Mouse (Mus musculus) liver, postnatal 0 days (tissue): Measurements from ENCODE around the gene Fbxl2. TPM values are rescaled to one million over a fixed set of nuclear protein-coding genes. Genes with fewer than 3 reads are reported as not detected.

ENCODE experiments used
- ATAC-seq: fragments of 200-750 bp; cut with Nextera tagmentation; 2 replicates; pipeline ENCODE4 v1.8.0; 2017; ENCODE audit warnings: mild to moderate bottlenecking, moderate library complexity
- DNase-seq: peaks from one replicate; pipeline ENCODE4 v3.0.0-alpha.2; 2016
- H3K27ac ChIP-seq: fragments of 300-500 bp; sonication (generic); 2 replicates; pipeline ENCODE4 v1.5.1; 2014; ENCODE audit warnings: antibody characterized with exemption, moderate library complexity, mild to moderate bottlenecking, low read depth
- H3K27me3 ChIP-seq: fragments of 300-500 bp; sonication (generic); 2 replicates; pipeline ENCODE4 v1.6.1; 2014; ENCODE audit warnings: low read length, control low read depth, mixed read lengths; ENCODE audit not compliant: insufficient read depth
- H3K36me3 ChIP-seq: fragments of 300-500 bp; sonication (generic); replicated peaks from 2 replicates; pipeline ENCODE4 v1.6.1; 2014; ENCODE audit warnings: mild to moderate bottlenecking, control low read depth, low read length, moderate library complexity, mixed read lengths; ENCODE audit not compliant: insufficient read depth
- H3K4me1 ChIP-seq: fragments of 300-500 bp; sonication (generic); 2 replicates; pipeline ENCODE4 v1.6.1; 2014; ENCODE audit warnings: antibody characterized with exemption, mild to moderate bottlenecking, control low read depth; ENCODE audit not compliant: insufficient read depth
- H3K4me2 ChIP-seq: fragments of 300-500 bp; sonication (generic); 2 replicates; pipeline ENCODE4 v1.6.1; 2014; ENCODE audit warnings: low read depth, mild to moderate bottlenecking, low read length, moderate library complexity, mixed read lengths
- H3K4me3 ChIP-seq: fragments of 300-500 bp; sonication (generic); 2 replicates; pipeline ENCODE4 v1.5.1; 2014; ENCODE audit warnings: low read depth, low read length
- H3K9ac ChIP-seq: fragments of 300-500 bp; sonication (generic); replicated peaks from 2 replicates; pipeline ENCODE4 v1.6.1; 2014; ENCODE audit warnings: mild to moderate bottlenecking, moderate library complexity
- H3K9me3 ChIP-seq: fragments of 300-500 bp; sonication (generic); 2 replicates; pipeline ENCODE4 v1.6.1; 2016; ENCODE audit warnings: mild to moderate bottlenecking, control low read depth, low read length, mixed read lengths
- CTCF ChIP-seq: sonication (generic); IDR thresholded peaks from 2 replicates; pipeline ENCODE4 v1.5.1; 2016; ENCODE audit warnings: antibody characterized with exemption, low read depth
- EP300 ChIP-seq: IDR thresholded peaks from 2 replicates; pipeline ENCODE4 v1.6.1; 2016; ENCODE audit warnings: antibody characterized with exemption, low read depth, mild to moderate bottlenecking
- WGBS: fragments of 180-500 bp; shearing (Covaris S2); extraction: QIAGEN DNeasy Blood & Tissue Kit; methylation state at CpG from one replicate; pipeline ENCODE4 v1.1.7; 2014; ENCODE audit not compliant: insufficient replicate concordance; 5-methylcytosine and 5-hydroxymethylcytosine counted together
- polyA plus RNA-seq: library from polyadenylated mRNA; unstranded; fragments of >200 nt; fragmentation: Nextera tagmentation; extraction: Ambion mirVana; gene quantifications from 2 replicates; pipeline ENCODE4 v1.2.1, GENCODE M21; 2015

The Fbxl2 gene
- polyA plus RNA-seq, 1 experiment from 2014 or later = 0.32 TPM

GRCm38 (mm10) chr9:114014034-114014433 lies 32.0 kb downstream of the Fbxl2 start:
- Histone ChIP-seq H3K4me1 (no peaks in the 10 kb centered on the region), H3K27ac (no peak overlapping the region), H3K9ac (no peak overlapping the region), H3K9me3 (no peaks in the 10 kb centered on the region; the same call in 1 of the 2 replicates), H3K4me2 (no peak overlapping the region), H3K4me3 (no peak overlapping the region), H3K27me3 (no peaks in the 10 kb centered on the region), H3K36me3 (no peaks in the 10 kb centered on the region)
- no peak for TF ChIP-seq CTCF
- no peak for TF ChIP-seq EP300
- DNase-seq = no peak
- no peak for ATAC-seq
- 38% methylated on average over 1 of the region's 1 CpGs for WGBS

- no peaks in the 10 kb centered on the region for H3K4me1 ChIP-seq
- TF ChIP-seq CTCF (no peak), EP300 (no peak)
- no peak overlapping the region for H3K27ac ChIP-seq
- H3K27me3 ChIP-seq = no peaks in the 10 kb centered on the region
- H3K36me3 ChIP-seq = no peaks in the 10 kb centered on the region
- DNase-seq (peak; percentile 18), ATAC-seq (no peak)
- WGBS = 66% methylated on average over 18 of the region's 18 CpGs
- H3K9ac ChIP-seq = no peak overlapping the region
- H3K4me2 ChIP-seq = no peak overlapping the region
- no peaks in the 10 kb centered on the region; the same call in 1 of the 2 replicates for H3K9me3 ChIP-seq
- H3K4me3 ChIP-seq = no peak overlapping the region
Measured at GRCm38 (mm10) chr9:114011203-114011602, 34.8 kb downstream of the Fbxl2 start.

GRCm38 (mm10) chr9:114009526-114009925 lies 36.5 kb downstream of the Fbxl2 start:
- Histone ChIP-seq H3K27ac (no peak overlapping the region), H3K4me2 (no peak overlapping the region), H3K4me1 (no peaks in the 10 kb centered on the region), H3K9ac (no peak overlapping the region), H3K36me3 (no peaks in the 10 kb centered on the region), H3K27me3 (no peaks in the 10 kb centered on the region), H3K9me3 (no peaks in the 10 kb centered on the region; the same call in 1 of the 2 replicates), H3K4me3 (no peak overlapping the region)
- DNase-seq (no peak), ATAC-seq (no peak)
- TF ChIP-seq EP300 (no peak), CTCF (no peak)
- WGBS = 51% methylated on average over 5 of the region's 5 CpGs

- 83% methylated on average over 9 of the region's 9 CpGs for WGBS
- Histone ChIP-seq H3K9ac (no peak overlapping the region), H3K36me3 (no peaks in the 10 kb centered on the region), H3K4me3 (no peak overlapping the region), H3K9me3 (no peaks in the 10 kb centered on the region; the same call in 1 of the 2 replicates), H3K4me2 (no peak overlapping the region), H3K4me1 (no peaks in the 10 kb centered on the region), H3K27ac (no peak overlapping the region), H3K27me3 (no peaks in the 10 kb centered on the region)
- ATAC-seq = no peak
- no peak for DNase-seq
- no peak for TF ChIP-seq CTCF
- TF ChIP-seq EP300 = no peak
Measured at GRCm38 (mm10) chr9:114007850-114008350, 38.1 kb downstream of the Fbxl2 start.

GRCm38 (mm10) chr9:114006801-114007200 lies 39.2 kb downstream of the Fbxl2 start:
- no peaks in the 10 kb centered on the region for H3K4me1 ChIP-seq
- H3K4me2 ChIP-seq = no peak overlapping the region
- no peak overlapping the region for H3K4me3 ChIP-seq
- ATAC-seq (peak; percentile 93), DNase-seq (peak; percentile 51)
- H3K27ac ChIP-seq = no peak overlapping the region
- H3K36me3 ChIP-seq = no peaks in the 10 kb centered on the region
- no peak overlapping the region for H3K9ac ChIP-seq
- 50% methylated on average over 9 of the region's 9 CpGs for WGBS
- no peaks in the 10 kb centered on the region; the same call in 1 of the 2 replicates for H3K9me3 ChIP-seq
- no peaks in the 10 kb centered on the region for H3K27me3 ChIP-seq
- TF ChIP-seq EP300 (no peak), CTCF (peak; percentile 49)

GRCm38 (mm10) chr9:113998311-113998710 lies 47.7 kb downstream of the Fbxl2 start:
- DNase-seq (no peak), ATAC-seq (no peak)
- Histone ChIP-seq H3K4me1 (no peaks in the 10 kb centered on the region), H3K4me2 (no peak overlapping the region), H3K4me3 (no peak overlapping the region), H3K9me3 (no peaks in the 10 kb centered on the region), H3K27me3 (no peaks in the 10 kb centered on the region), H3K9ac (no peak overlapping the region), H3K36me3 (no peaks in the 10 kb centered on the region), H3K27ac (no peak overlapping the region)
- TF ChIP-seq CTCF (peak; percentile 59), EP300 (no peak)
- 46% methylated on average over 2 of the region's 2 CpGs for WGBS
